In genomic region chr1:59367928-59368648, GRCm38 (mm10) we compare ENCODE assay signal across 7 mouse cellular contexts.
DNase-seq lines count a peak whose midpoint lies in the region; ATAC-seq and TF ChIP-seq lines count a peak whose summit lies in the region.

No protein-coding gene starts in this region.

- no peak for TF ChIP-seq EP300 in liver, embryonic 14.5 days (IDR thresholded peaks at IDR 0.05; ENCODE audit: low read depth)
- TF ChIP-seq EP300 in stomach, postnatal 0 days (optimal IDR thresholded peaks at IDR 0.05), result no peak

- H3K4me2 ChIP-seq in lung, embryonic 14.5 days, result peak overlapping the region; percentile 43
- H3K4me2 ChIP-seq in liver, embryonic 14.5 days (ENCODE audit: low read depth), result peak overlapping the region; percentile 57
- H3K4me2 ChIP-seq in stomach, postnatal 0 days (replicated peaks; ENCODE audit: low read depth), result 0 out of 2 replicates have a peak overlapping the region, but pooled peaks have one; percentile 14

- no peaks in the 10 kb centered on the region for H3K9me3 ChIP-seq in lung, embryonic 14.5 days (ENCODE audit: low read depth, low read length)
- H3K9me3 ChIP-seq in liver, embryonic 14.5 days (ENCODE audit: control insufficient read depth, low read length), result no peaks in the 10 kb centered on the region
- H3K9me3 ChIP-seq in stomach, postnatal 0 days (ENCODE audit: control insufficient read depth, low read length), result no peaks in the 10 kb centered on the region

- no peak overlapping the region; the same call in 1 of the 2 replicates for H3K4me3 ChIP-seq in lung, embryonic 14.5 days (ENCODE audit: low read depth, low read length)
- 0 out of 4 replicates have a peak overlapping the region, but pooled peaks of 1 of the 2 experiments have one; percentile 11 for H3K4me3 ChIP-seq in liver, embryonic 14.5 days (ENCODE audit: insufficient read depth in 1 of 2, low read depth in 2 of 2, low read length in 2 of 2)
- no peak overlapping the region for H3K4me3 ChIP-seq in stomach, postnatal 0 days (ENCODE audit: low read depth, low read length)

- H3K4me1 ChIP-seq in lung, embryonic 14.5 days (ENCODE audit: insufficient read depth), result peaks cover 24% of the 10 kb centered on the region
- peaks cover 9 to 28% of the 10 kb centered on the region in 2 experiments for H3K4me1 ChIP-seq in liver, embryonic 14.5 days (replicated peaks; ENCODE audit: control insufficient read depth in 2 of 2, insufficient read depth in 2 of 2, low read length in 1 of 2)
- H3K4me1 ChIP-seq in stomach, postnatal 0 days (replicated peaks; ENCODE audit: control insufficient read depth, insufficient read depth), result 0 out of 2 replicates have a peak, but pooled peaks cover 3% of the 10 kb centered on the region

- no peak for TF ChIP-seq CTCF in lung, embryonic 14.5 days (IDR thresholded peaks at IDR 0.05; ENCODE audit: low read depth)
- TF ChIP-seq CTCF in liver, embryonic 14.5 days (IDR thresholded peaks at IDR 0.05; ENCODE audit: low read depth), result no peak
- no peak for TF ChIP-seq CTCF in stomach, postnatal 0 days (IDR thresholded peaks at IDR 0.05; ENCODE audit: low read depth)

- H3K27ac ChIP-seq in lung, embryonic 14.5 days (ENCODE audit: low read depth), result peak overlapping the region; percentile 74; the same call in 1 of the 2 replicates
- no peak overlapping the region for H3K27ac ChIP-seq in liver, embryonic 14.5 days
- no peak overlapping the region for H3K27ac ChIP-seq in stomach, postnatal 0 days (replicated peaks)

- H3K9ac ChIP-seq in lung, embryonic 14.5 days, result no peak overlapping the region
- H3K9ac ChIP-seq in liver, embryonic 14.5 days (replicated peaks), result no peak overlapping the region
- H3K9ac ChIP-seq in stomach, postnatal 0 days (ENCODE audit: low read length), result no peak overlapping the region

- H3K27me3 ChIP-seq in lung, embryonic 14.5 days (ENCODE audit: insufficient read depth, low read length), result no peaks in the 10 kb centered on the region
- no peaks in the 10 kb centered on the region for H3K27me3 ChIP-seq in liver, embryonic 14.5 days (ENCODE audit: control insufficient read depth, insufficient read depth, low read length)
- no peaks in the 10 kb centered on the region for H3K27me3 ChIP-seq in stomach, postnatal 0 days (ENCODE audit: control insufficient read depth, insufficient read depth, low read length)

- no peaks in the 10 kb centered on the region for H3K36me3 ChIP-seq in lung, embryonic 14.5 days (ENCODE audit: insufficient read depth)
- no peaks in the 10 kb centered on the region for H3K36me3 ChIP-seq in liver, embryonic 14.5 days (replicated peaks; ENCODE audit: control insufficient read depth, insufficient read depth, low read depth)
- no peaks in the 10 kb centered on the region for H3K36me3 ChIP-seq in stomach, postnatal 0 days (ENCODE audit: control insufficient read depth, insufficient read depth, low read length)

- DNase-seq in lung, embryonic 14.5 days, result peak; percentile 70
- no peak for DNase-seq in lung, postnatal 25 days (ENCODE audit: low spot score)
- peak; percentile 46 for DNase-seq in embryo, embryonic 9.5 days (ENCODE audit: extremely low spot score)
- peak; percentile 18 to 27 (median 26) for DNase-seq in liver, embryonic 14.5 days (ENCODE audit: low read depth in 3 of 3, low spot score in 3 of 3)
- DNase-seq in stomach, postnatal 0 days (ENCODE audit: low spot score), result peak; percentile 31
- no peak for DNase-seq in cerebellum, adult 9-11 months
- DNase-seq in cerebellum, adult 11-12 months, result no peak

- peak; percentile 69 for ATAC-seq in lung, embryonic 14.5 days (ENCODE audit: insufficient read depth)
- peak; percentile 84 for ATAC-seq in liver, embryonic 14.5 days (ENCODE audit: insufficient read depth)
- 0 out of 2 replicates have a peak, but pooled peaks have one; percentile 40 for ATAC-seq in stomach, postnatal 0 days (ENCODE audit: low FRiP score, low TSS enrichment)

- WGBS in lung, embryonic 14.5 days, result 2% methylated on average over 13 of the region's 13 CpGs
- 3% methylated on average over 13 of the region's 13 CpGs for WGBS in liver, embryonic 14.5 days (ENCODE audit: insufficient replicate concordance)
- WGBS in stomach, postnatal 0 days, result 16% methylated on average over 13 of the region's 13 CpGs

Comparison
In these comparisons a context has a peak if more than half of its experiments do, and no peak if none do; other contexts are left out.
1. DNase-seq: peak in lung, embryonic 14.5 days (single experiment), embryo, embryonic 9.5 days (single experiment), liver, embryonic 14.5 days (3 of 3) and stomach, postnatal 0 days (single experiment); none in lung, postnatal 25 days (single experiment), cerebellum, adult 9-11 months (single experiment) and cerebellum, adult 11-12 months (single experiment).
2. Peak in every context shown above with its lines, with median percentiles within 50 percentile points of each other: ATAC-seq and H3K4me2 ChIP-seq.